Comparison of ENCODE assay signal across 9 mouse cellular contexts in the genomic region with DNA sequence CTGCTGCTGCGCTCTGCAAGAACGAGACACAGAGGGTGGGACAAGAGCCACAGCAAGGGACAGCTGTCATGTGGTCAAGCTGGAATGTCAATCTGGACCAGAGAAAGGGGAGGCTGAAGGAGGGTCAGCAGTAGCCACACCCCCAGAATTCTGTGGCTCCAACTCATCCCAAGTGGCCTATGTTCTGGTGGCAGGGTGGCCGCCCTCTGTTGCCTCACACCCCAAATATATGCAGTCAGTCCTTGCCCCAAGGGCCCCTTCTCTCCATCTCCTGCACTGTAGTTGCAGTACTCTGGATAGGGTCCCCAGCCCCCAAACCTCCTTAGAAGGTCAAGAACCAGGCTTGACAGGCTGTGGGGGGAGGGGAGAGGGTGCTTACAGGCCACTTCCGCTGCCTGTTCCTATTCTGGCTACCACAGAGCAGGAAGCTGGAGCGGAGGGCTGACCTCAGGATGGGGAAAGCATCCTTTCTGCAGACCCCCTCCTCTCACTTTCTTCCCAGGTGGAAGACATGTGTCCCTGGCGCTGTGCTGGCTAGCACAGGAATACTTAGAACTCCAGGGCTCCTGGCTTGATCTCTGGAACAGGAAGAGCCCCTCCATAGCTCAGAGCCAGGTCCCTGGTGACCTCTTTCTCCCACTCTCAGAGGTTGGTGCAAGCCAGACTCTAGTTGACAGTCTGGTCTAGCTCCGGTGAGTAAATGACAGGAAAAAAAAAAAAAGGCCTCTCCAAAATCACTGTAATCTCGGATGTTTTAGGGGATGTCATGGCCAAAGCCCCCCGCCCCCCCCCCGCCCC. TPM values are rescaled to one million over a fixed set of nuclear protein-coding genes. Genes with fewer than 3 reads are reported as not detected.
DNase-seq lines count a peak whose midpoint lies in the region; ATAC-seq lines count a peak whose summit lies in the region.
"Had no signal": no experiment of that assay in that cellular context is flagged by ENCODE, and none has a peak within 500 bp of the region (broad histone marks: within the 10 kb centered on the region; RNA-seq: fewer than 3 reads in every experiment).

No protein-coding gene starts in this region.

- peak overlapping the region; percentile 17 for H3K4me3 ChIP-seq in embryonic facial prominence, embryonic 14.5 days (ENCODE audit: low read depth, low read length)
- H3K4me3 ChIP-seq in hindbrain, embryonic 15.5 days, result peak overlapping the region; percentile 6; the same call in 1 of the 2 replicates
- H3K4me3 ChIP-seq in liver, embryonic 12.5 days, result peak overlapping the region; percentile 13; the same call in 1 of the 2 replicates
- H3K4me3 ChIP-seq in neural tube, embryonic 13.5 days, result peak overlapping the region; percentile 13

- peaks cover 23% of the 10 kb centered on the region for H3K4me1 ChIP-seq in embryonic facial prominence, embryonic 14.5 days (ENCODE audit: control insufficient read depth, insufficient read depth, low read length)
- peaks cover 75% of the 10 kb centered on the region for H3K4me1 ChIP-seq in hindbrain, embryonic 15.5 days (replicated peaks)
- peaks cover 86% of the 10 kb centered on the region for H3K4me1 ChIP-seq in liver, embryonic 12.5 days
- H3K4me1 ChIP-seq in neural tube, embryonic 13.5 days (replicated peaks), result peaks cover 85% of the 10 kb centered on the region

- H3K27me3 ChIP-seq in embryonic facial prominence, embryonic 14.5 days (replicated peaks; ENCODE audit: control insufficient read depth, insufficient read depth, low read length), result no peaks in the 10 kb centered on the region
- no peaks in the 10 kb centered on the region for H3K27me3 ChIP-seq in hindbrain, embryonic 15.5 days
- H3K27me3 ChIP-seq in liver, embryonic 12.5 days (replicated peaks), result no peaks in the 10 kb centered on the region
- H3K27me3 ChIP-seq in neural tube, embryonic 13.5 days, result peaks cover 12% of the 10 kb centered on the region

- peaks cover 27% of the 10 kb centered on the region for H3K36me3 ChIP-seq in embryonic facial prominence, embryonic 14.5 days (ENCODE audit: control insufficient read depth, insufficient read depth, low read length)
- H3K36me3 ChIP-seq in hindbrain, embryonic 15.5 days, result 0 out of 2 replicates have a peak, but pooled peaks cover 9% of the 10 kb centered on the region
- peaks cover 78% of the 10 kb centered on the region for H3K36me3 ChIP-seq in liver, embryonic 12.5 days
- peaks cover 28% of the 10 kb centered on the region for H3K36me3 ChIP-seq in neural tube, embryonic 13.5 days

- 27% methylated on average over 8 of the region's 10 CpGs for WGBS in embryonic facial prominence, embryonic 14.5 days
- 12% methylated on average over 10 of the region's 10 CpGs for WGBS in hindbrain, embryonic 15.5 days
- 35% methylated on average over 10 of the region's 10 CpGs for WGBS in liver, embryonic 12.5 days (ENCODE audit: insufficient replicate concordance)
- 17% methylated on average over 10 of the region's 10 CpGs for WGBS in neural tube, embryonic 13.5 days

- peak; percentile 54 to 59 for DNase-seq in heart, adult 18-20 months
- no peak for DNase-seq in heart, adult 8-10 months (ENCODE audit: low spot score)
- no peak for DNase-seq in embryonic facial prominence, embryonic 14.5 days (ENCODE audit: low spot score)
- no peak for DNase-seq in layer of hippocampus, adult 18-20 months (ENCODE audit: low spot score in 2 of 2)

- H3K9ac ChIP-seq in embryonic facial prominence, embryonic 14.5 days (ENCODE audit: low read depth, low read length), result peak overlapping the region; percentile 45
- peak overlapping the region; percentile 17; the same call in 1 of the 2 replicates for H3K9ac ChIP-seq in hindbrain, embryonic 15.5 days
- peak overlapping the region; percentile 45; the same call in 1 of the 2 replicates for H3K9ac ChIP-seq in liver, embryonic 12.5 days
- H3K9ac ChIP-seq in neural tube, embryonic 13.5 days, result peak overlapping the region; percentile 52

- peak overlapping the region; percentile 52 for H3K4me2 ChIP-seq in embryonic facial prominence, embryonic 14.5 days (ENCODE audit: low read depth, low read length)
- peak overlapping the region; percentile 52 for H3K4me2 ChIP-seq in hindbrain, embryonic 15.5 days
- peak overlapping the region; percentile 63 for H3K4me2 ChIP-seq in liver, embryonic 12.5 days
- peak overlapping the region; percentile 52 for H3K4me2 ChIP-seq in neural tube, embryonic 13.5 days

- H3K27ac ChIP-seq in embryonic facial prominence, embryonic 14.5 days (replicated peaks; ENCODE audit: low read depth, low read length), result peak overlapping the region; percentile 44; the same call in 1 of the 2 replicates
- peak overlapping the region; percentile 78 for H3K27ac ChIP-seq in hindbrain, embryonic 15.5 days (replicated peaks)
- peak overlapping the region; percentile 62 for H3K27ac ChIP-seq in liver, embryonic 12.5 days
- peak overlapping the region; percentile 89 for H3K27ac ChIP-seq in neural tube, embryonic 13.5 days (replicated peaks)

- H3K9me3 ChIP-seq in embryonic facial prominence, embryonic 14.5 days (ENCODE audit: control insufficient read depth, low read length), result no peaks in the 10 kb centered on the region
- H3K9me3 ChIP-seq in hindbrain, embryonic 15.5 days, result no peaks in the 10 kb centered on the region
- no peaks in the 10 kb centered on the region for H3K9me3 ChIP-seq in liver, embryonic 12.5 days (replicated peaks)
- no peaks in the 10 kb centered on the region for H3K9me3 ChIP-seq in neural tube, embryonic 13.5 days

- no peak for ATAC-seq in embryonic facial prominence, embryonic 14.5 days (ENCODE audit: low read depth)
- ATAC-seq in hindbrain, embryonic 15.5 days (ENCODE audit: low FRiP score, low read depth), result 0 out of 2 replicates have a peak, but pooled peaks have one; percentile 11
- ATAC-seq in liver, embryonic 12.5 days, result no peak
- peak; percentile 7; the same call in 1 of the 2 replicates for ATAC-seq in neural tube, embryonic 13.5 days (ENCODE audit: low read depth)
- ATAC-seq in activated CD4-positive, CD25-positive, alpha-beta regulatory T cell, adult 4 months, result no peak

RNA-seq across cellular contexts. Expression of a gene that starts 6.5 kb away (rescaled TPM):
- 10 to 100 TPM; 15.4 to 28.2 TPM for total RNA-seq in heart, adult 18-20 months (2021)
- 10 to 100 TPM; 15.5 to 37.5 (median 23.7) TPM for total RNA-seq in heart, adult 8-10 months (2022)
- polyA plus RNA-seq in embryonic facial prominence, embryonic 14.5 days (2014; fragmentation: Nextera tagmentation; extraction: Ambion mirVana), result 94.5 and 107 TPM in 2 replicates
- polyA plus RNA-seq in hindbrain, embryonic 15.5 days (2015; fragmentation: Nextera tagmentation; extraction: Ambion mirVana), result 146 and 152 TPM in 2 replicates
- polyA plus RNA-seq in liver, embryonic 12.5 days (2016; fragmentation: Nextera tagmentation; extraction: Ambion mirVana), result 114 and 115 TPM in 2 replicates
- 113 and 115 TPM in 2 replicates for polyA plus RNA-seq in neural tube, embryonic 13.5 days (2015; fragmentation: Nextera tagmentation; extraction: Ambion mirVana)
- 10 to 100 TPM; 47.3 to 47.7 TPM for total RNA-seq in layer of hippocampus, adult 18-20 months (2021)
- 10 to 100 TPM; 19.3 to 44.6 TPM for polyA plus RNA-seq in activated CD4-positive, CD25-positive, alpha-beta regulatory T cell, adult 4 months (2017; shearing (Covaris generic))

RNA-seq across cellular contexts. Expression of a gene that starts 8.0 kb away (rescaled TPM):
- total RNA-seq in heart, adult 18-20 months (2021), result 10 to 100 TPM; 29.9 to 35.7 TPM
- total RNA-seq in heart, adult 8-10 months (2022), result 10 to 100 TPM; 29.1 to 34.1 (median 31.3) TPM
- polyA plus RNA-seq in embryonic facial prominence, embryonic 14.5 days (2014; fragmentation: Nextera tagmentation; extraction: Ambion mirVana), result 120 and 132 TPM in 2 replicates
- 150 and 172 TPM in 2 replicates for polyA plus RNA-seq in hindbrain, embryonic 15.5 days (2015; fragmentation: Nextera tagmentation; extraction: Ambion mirVana)
- 96.4 and 98.0 TPM in 2 replicates for polyA plus RNA-seq in liver, embryonic 12.5 days (2016; fragmentation: Nextera tagmentation; extraction: Ambion mirVana)
- 117 and 141 TPM in 2 replicates for polyA plus RNA-seq in neural tube, embryonic 13.5 days (2015; fragmentation: Nextera tagmentation; extraction: Ambion mirVana)
- 100 to 1,000 TPM; 272 to 279 TPM for total RNA-seq in layer of hippocampus, adult 18-20 months (2021)
- 10 to 100 TPM; 15.8 to 17.7 TPM for polyA plus RNA-seq in activated CD4-positive, CD25-positive, alpha-beta regulatory T cell, adult 4 months (2017; shearing (Covaris generic))

RNA-seq across cellular contexts. Expression of a gene that starts 15.3 kb away (rescaled TPM):
- 1 to 10 TPM; 1.6 to 2.5 TPM for total RNA-seq in heart, adult 18-20 months (2021)
- total RNA-seq in heart, adult 8-10 months (2022), result 1 to 10 TPM; 1.4 to 2.3 (median 1.8) TPM
- polyA plus RNA-seq in embryonic facial prominence, embryonic 14.5 days (2014; fragmentation: Nextera tagmentation; extraction: Ambion mirVana), result 1.8 and 2.3 TPM in 2 replicates
- 1.1 and 2.2 TPM in 2 replicates for polyA plus RNA-seq in hindbrain, embryonic 15.5 days (2015; fragmentation: Nextera tagmentation; extraction: Ambion mirVana)
- 4.1 and 4.6 TPM in 2 replicates for polyA plus RNA-seq in liver, embryonic 12.5 days (2016; fragmentation: Nextera tagmentation; extraction: Ambion mirVana)
- 1.5 and 1.8 TPM in 2 replicates for polyA plus RNA-seq in neural tube, embryonic 13.5 days (2015; fragmentation: Nextera tagmentation; extraction: Ambion mirVana)
- total RNA-seq in layer of hippocampus, adult 18-20 months (2021), result under 1 TPM; 0.33 to 0.37 TPM
- polyA plus RNA-seq in activated CD4-positive, CD25-positive, alpha-beta regulatory T cell, adult 4 months (2017; shearing (Covaris generic)), result 1 to 10 TPM in 1 of 2 experiments, under 1 TPM in 1; 0.54 to 1.0 TPM

RNA-seq across cellular contexts. Expression of a gene that starts 31.6 kb away (rescaled TPM):
- total RNA-seq in heart, adult 18-20 months (2021), result 1 to 10 TPM; 1.4 to 2.0 TPM
- total RNA-seq in heart, adult 8-10 months (2022), result 1 to 10 TPM in 2 of 4 experiments, under 1 TPM in 2; 0.69 to 1.9 (median 1.2) TPM
- 0.28 and 0.29 TPM in 2 replicates for polyA plus RNA-seq in embryonic facial prominence, embryonic 14.5 days (2014; fragmentation: Nextera tagmentation; extraction: Ambion mirVana)
- polyA plus RNA-seq in hindbrain, embryonic 15.5 days (2015; fragmentation: Nextera tagmentation; extraction: Ambion mirVana), result 0.25 and 0.30 TPM in 2 replicates
- polyA plus RNA-seq in liver, embryonic 12.5 days (2016; fragmentation: Nextera tagmentation; extraction: Ambion mirVana), result 4.4 and 4.9 TPM in 2 replicates
- polyA plus RNA-seq in neural tube, embryonic 13.5 days (2015; fragmentation: Nextera tagmentation; extraction: Ambion mirVana), result not detected in 2 replicates
- total RNA-seq in layer of hippocampus, adult 18-20 months (2021), result not detected
- not detected for polyA plus RNA-seq in activated CD4-positive, CD25-positive, alpha-beta regulatory T cell, adult 4 months (2017; shearing (Covaris generic))
- total RNA-seq: G1E had no signal

RNA-seq across cellular contexts. Expression of a gene that starts 59.5 kb away (rescaled TPM):
- 10 to 100 TPM; 40.5 to 41.1 TPM for total RNA-seq in heart, adult 18-20 months (2021)
- total RNA-seq in heart, adult 8-10 months (2022), result 10 to 100 TPM; 40.0 to 57.7 (median 44.4) TPM
- 59.8 and 62.7 TPM in 2 replicates for polyA plus RNA-seq in embryonic facial prominence, embryonic 14.5 days (2014; fragmentation: Nextera tagmentation; extraction: Ambion mirVana)
- polyA plus RNA-seq in hindbrain, embryonic 15.5 days (2015; fragmentation: Nextera tagmentation; extraction: Ambion mirVana), result 76.5 and 77.8 TPM in 2 replicates
- polyA plus RNA-seq in liver, embryonic 12.5 days (2016; fragmentation: Nextera tagmentation; extraction: Ambion mirVana), result 19.6 and 24.2 TPM in 2 replicates
- 102 and 108 TPM in 2 replicates for polyA plus RNA-seq in neural tube, embryonic 13.5 days (2015; fragmentation: Nextera tagmentation; extraction: Ambion mirVana)
- total RNA-seq in layer of hippocampus, adult 18-20 months (2021), result 10 to 100 TPM; 20.0 to 23.3 TPM
- polyA plus RNA-seq in activated CD4-positive, CD25-positive, alpha-beta regulatory T cell, adult 4 months (2017; shearing (Covaris generic)), result 1 to 10 TPM; 7.1 to 7.4 TPM

Comparison
In these comparisons a context has a peak if more than half of its experiments do, and no peak if none do; other contexts are left out.
1. DNase-seq: peak in heart, adult 18-20 months (2 of 2); none in heart, adult 8-10 months (single experiment), embryonic facial prominence, embryonic 14.5 days (single experiment) and layer of hippocampus, adult 18-20 months (0 of 2).
2. ATAC-seq: peak in hindbrain, embryonic 15.5 days (single experiment) and neural tube, embryonic 13.5 days (single experiment); none in embryonic facial prominence, embryonic 14.5 days (single experiment), liver, embryonic 12.5 days (single experiment) and activated CD4-positive, CD25-positive, alpha-beta regulatory T cell, adult 4 months (single experiment).
3. Peak in every context shown above with its lines, with median percentiles within 50 percentile points of each other: H3K27ac ChIP-seq, H3K4me2 ChIP-seq, H3K4me3 ChIP-seq and H3K9ac ChIP-seq.